Mouse (Mus musculus) cortical plate, adult 2 months (tissue): ENCODE measurements around the gene Nup210. TPM values are rescaled to one million over a fixed set of nuclear protein-coding genes. Genes with fewer than 3 reads are reported as not detected.
A peak's percentile ranks its signal among the peaks of the same experiment; 100 is the strongest.

Source experiments
- H3K27ac ChIP-seq: fragments of 200-500 bp; 2 replicates; pipeline ENCODE4 v1.5.1; 2012; ENCODE audit warnings: low read length, control low read depth, inconsistent platforms; ENCODE audit not compliant: insufficient read depth
- H3K4me1 ChIP-seq: fragments of 200-500 bp; 2 replicates; pipeline ENCODE4 v1.6.1; 2011; ENCODE audit warnings: low read length; ENCODE audit not compliant: control insufficient read depth, insufficient read depth
- H3K4me3 ChIP-seq: fragments of 200-500 bp; 2 replicates; pipeline ENCODE4 v1.5.1; 2011; ENCODE audit warnings: mild to moderate bottlenecking, low read length, control low read depth; ENCODE audit not compliant: insufficient read depth
- CTCF ChIP-seq: fragments of 200-500 bp; IDR thresholded peaks from 2 replicates; pipeline ENCODE4 v1.5.1; 2011; ENCODE audit warnings: mild to moderate bottlenecking, control low read depth, low read length; ENCODE audit not compliant: insufficient read depth; ENCODE audit errors: extremely low read depth
- POLR2A ChIP-seq: fragments of 200-500 bp; IDR thresholded peaks from 2 replicates; pipeline ENCODE4 v1.6.1; 2011; ENCODE audit warnings: mild to moderate bottlenecking, low read length, control low read depth; ENCODE audit not compliant: insufficient read depth; ENCODE audit errors: extremely low read depth
- polyA plus RNA-seq: library from polyadenylated mRNA; depleted of rRNA; stranded (reverse); fragments of >200 nt; gene quantifications from 2 replicates; pipeline ENCODE4 v1.2.3, GENCODE M21; 2012

Nup210 gene
- polyA plus RNA-seq, 1 experiment, result 17.2 TPM

DNA sequence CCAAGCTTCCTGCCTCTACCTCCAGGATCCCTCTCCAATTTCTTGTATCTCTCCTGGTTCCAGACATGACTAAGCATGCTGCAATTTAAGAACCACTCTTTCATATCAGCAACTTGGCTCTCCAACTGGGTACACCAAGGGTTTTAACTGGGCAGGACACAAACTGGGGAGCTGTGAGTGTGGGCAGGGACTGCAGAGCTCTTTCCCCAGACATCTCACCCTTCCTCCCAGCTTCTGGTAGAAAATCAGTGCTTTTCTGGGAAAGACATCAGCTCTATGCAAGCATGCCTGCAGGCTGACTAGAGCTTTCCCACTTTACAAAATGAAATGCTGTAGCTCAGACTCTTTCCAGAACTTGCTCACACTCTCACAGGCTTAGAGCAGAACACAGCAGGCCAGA lies 60.3 kb downstream of the Nup210 start:
- Histone ChIP-seq H3K4me1 (peaks cover 6% of the 10 kb centered on the region), H3K27ac (peak overlapping the region; percentile 72), H3K4me3 (no peak overlapping the region)
- no peak for TF ChIP-seq POLR2A
- TF ChIP-seq CTCF, result no peak

DNA sequence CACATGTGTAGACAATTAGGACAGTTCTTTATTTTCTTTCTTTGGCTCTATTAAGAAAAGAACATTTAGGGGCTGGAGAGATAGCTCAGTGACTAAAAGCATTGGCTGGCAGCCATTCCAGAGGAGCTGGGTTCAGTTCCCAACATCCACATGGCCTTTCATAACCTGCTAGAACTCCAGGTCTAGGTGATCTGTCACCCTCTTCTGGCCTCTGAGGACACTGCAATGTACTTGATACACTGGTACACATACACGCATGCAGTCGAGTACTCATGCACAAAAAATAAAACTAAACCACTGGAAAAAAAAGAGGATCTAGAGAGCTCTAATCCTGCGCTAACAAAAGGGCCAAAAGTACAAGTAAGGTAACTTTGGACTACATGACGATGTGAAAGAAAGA lies 64.1 kb downstream of the Nup210 start:
- Histone ChIP-seq H3K4me1 (peaks cover 7% of the 10 kb centered on the region), H3K27ac (no peak overlapping the region), H3K4me3 (no peak overlapping the region)
- no peak for TF ChIP-seq POLR2A
- no peak for TF ChIP-seq CTCF

DNA sequence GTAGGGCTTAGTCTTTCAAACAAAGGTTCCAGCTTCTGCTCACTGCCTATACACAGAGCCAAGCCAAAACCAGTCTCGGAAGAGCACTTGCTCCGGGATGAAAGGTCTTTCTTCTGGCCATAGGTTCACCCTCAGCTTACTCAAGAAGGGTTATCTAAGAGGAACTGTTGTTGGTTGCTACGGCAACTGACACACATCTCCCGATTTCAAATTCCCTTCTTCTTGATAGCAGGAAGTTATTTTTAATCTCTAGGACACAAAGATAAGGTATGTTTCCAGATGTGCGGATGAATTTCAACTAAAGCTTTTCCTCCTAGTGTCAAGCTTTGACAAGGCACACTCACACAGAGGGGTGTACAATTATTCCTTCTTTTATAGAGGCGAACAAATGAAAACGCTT lies 68.6 kb downstream of the Nup210 start:
- Histone ChIP-seq H3K4me3 (no peak overlapping the region), H3K27ac (peak overlapping the region; percentile 54; the same call in 1 of the 2 replicates), H3K4me1 (peaks cover 8% of the 10 kb centered on the region)
- no peak for TF ChIP-seq POLR2A
- no peak for TF ChIP-seq CTCF

DNA sequence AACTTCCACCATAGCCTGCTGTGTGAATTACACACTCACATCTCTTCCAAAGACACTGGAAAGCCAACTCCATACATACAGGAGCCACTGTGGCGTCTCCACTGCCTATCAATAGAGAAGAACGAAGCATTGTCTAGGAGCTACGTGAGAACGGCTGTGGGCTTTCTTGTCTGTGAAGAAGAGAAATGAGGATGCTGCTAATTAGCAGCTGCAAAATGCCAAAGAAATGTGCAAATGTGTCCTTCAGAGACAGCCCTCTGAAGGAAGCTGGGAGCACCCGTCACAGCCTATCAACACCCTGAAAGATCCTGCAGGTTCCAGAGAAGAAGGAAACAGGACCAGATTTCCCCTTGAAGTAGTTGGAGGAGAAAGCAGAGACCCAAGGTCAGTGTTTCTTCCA lies 69.2 kb downstream of the Nup210 start:
- H3K4me3 ChIP-seq, result no peak overlapping the region
- no peak for TF ChIP-seq POLR2A
- peak overlapping the region; percentile 54; the same call in 1 of the 2 replicates for H3K27ac ChIP-seq
- H3K4me1 ChIP-seq, result peaks cover 8% of the 10 kb centered on the region

DNA sequence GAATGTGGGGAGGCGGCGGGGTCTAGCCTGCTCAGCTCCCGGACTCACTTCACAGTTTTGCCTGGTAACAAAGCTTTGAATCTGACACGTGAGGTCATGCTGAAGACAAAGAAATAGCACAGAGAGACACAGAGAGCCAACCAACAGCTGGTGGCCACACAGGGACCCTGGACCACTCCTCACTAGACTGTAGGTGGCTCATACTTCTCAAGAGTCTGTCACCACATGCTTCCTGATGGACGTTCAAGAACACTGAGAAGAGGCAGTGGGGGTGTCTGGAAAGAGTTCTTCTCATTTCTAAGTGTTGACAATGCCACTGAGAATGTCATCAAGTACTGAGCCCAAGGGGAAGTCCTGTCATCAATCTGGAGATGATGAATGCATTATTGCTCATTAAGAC lies 70.4 kb downstream of the Nup210 start:
- no peak for TF ChIP-seq CTCF
- TF ChIP-seq POLR2A, result no peak
- no peak overlapping the region for H3K27ac ChIP-seq
- no peak overlapping the region for H3K4me3 ChIP-seq
- peaks cover 13% of the 10 kb centered on the region for H3K4me1 ChIP-seq

DNA sequence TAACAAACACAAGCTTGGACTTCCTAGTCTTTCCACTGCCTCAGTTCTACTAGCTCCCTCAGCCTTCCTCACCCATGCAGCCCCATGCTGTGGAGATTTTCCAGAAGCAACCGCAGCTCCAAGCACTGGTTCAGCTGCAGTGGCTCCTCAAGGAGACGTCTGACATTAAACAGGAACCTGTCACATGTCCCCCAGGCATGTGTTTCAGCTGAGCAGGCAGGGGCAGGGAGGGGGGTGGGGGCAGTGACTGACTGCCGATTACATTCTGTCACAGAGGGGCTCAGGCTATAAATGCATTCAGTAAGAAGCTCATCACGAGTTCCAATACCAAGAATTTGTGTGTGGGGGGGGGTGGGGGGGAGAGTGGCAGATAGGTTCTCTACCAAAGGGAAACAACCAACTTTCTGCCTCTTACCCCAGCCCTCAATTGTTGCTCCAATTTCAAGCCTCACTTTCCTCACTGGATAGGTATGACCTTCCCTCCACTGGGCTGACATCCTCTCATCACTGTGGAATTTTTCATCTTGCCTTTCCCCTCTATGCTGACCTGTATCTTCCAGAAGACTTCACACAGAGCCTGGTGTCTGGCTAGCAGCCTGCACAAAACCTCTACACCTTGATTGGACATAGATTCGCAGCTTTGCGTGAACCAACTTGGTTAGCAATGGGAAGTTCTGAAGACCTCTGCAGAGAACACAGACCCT lies 71.8 kb downstream of the Nup210 start:
- Histone ChIP-seq H3K4me1 (peaks cover 16% of the 10 kb centered on the region), H3K4me3 (no peak overlapping the region), H3K27ac (no peak overlapping the region)
- TF ChIP-seq CTCF (no peak), POLR2A (no peak)

DNA sequence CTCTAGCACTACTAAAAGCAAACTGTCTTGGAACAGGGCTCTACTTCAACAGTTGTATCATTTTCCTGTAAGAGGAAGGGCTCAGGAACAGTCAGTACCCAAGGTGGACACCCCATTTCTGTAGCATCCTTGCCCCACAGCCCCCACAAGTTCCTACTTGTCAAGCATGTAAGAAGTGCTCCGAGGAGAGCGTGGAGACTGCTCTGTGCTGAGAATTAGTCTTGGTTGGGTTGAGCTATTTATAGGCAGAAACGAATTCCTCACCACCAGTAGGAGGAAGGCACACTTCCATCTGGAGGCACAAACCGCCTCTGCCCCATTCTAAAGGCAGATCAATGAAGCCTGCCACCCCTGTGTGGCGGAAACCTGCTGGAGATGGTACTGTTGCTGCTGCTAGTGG lies 75.3 kb downstream of the Nup210 start:
- H3K4me1 ChIP-seq, result peaks cover 9% of the 10 kb centered on the region
- TF ChIP-seq CTCF (no peak), POLR2A (no peak)
- peak overlapping the region; percentile 32; the same call in 1 of the 2 replicates for H3K27ac ChIP-seq
- no peak overlapping the region for H3K4me3 ChIP-seq

DNA sequence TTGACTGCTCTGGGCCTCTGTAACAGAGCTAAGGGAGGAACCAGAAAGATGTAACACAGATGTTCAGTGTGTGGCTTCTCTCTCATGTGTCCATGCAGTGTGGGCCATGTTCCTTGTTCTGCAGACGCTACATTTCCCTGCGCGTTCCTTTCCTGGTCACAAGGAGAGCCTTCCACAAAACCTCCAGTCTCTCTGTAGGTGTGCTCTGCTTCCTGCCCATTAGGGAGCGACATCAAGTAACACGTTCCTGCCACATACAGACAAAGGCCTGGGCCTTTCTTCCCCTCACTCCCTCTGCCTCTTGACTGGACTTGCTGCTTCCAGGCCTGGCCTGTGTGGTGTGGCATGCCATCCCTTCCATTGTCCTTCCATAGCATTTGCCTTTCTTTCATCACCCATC lies 88.4 kb downstream of the Nup210 start:
- no peak overlapping the region for H3K4me3 ChIP-seq
- H3K4me1 ChIP-seq, result no peaks in the 10 kb centered on the region
- TF ChIP-seq POLR2A (no peak), CTCF (no peak)
- H3K27ac ChIP-seq, result no peak overlapping the region

DNA sequence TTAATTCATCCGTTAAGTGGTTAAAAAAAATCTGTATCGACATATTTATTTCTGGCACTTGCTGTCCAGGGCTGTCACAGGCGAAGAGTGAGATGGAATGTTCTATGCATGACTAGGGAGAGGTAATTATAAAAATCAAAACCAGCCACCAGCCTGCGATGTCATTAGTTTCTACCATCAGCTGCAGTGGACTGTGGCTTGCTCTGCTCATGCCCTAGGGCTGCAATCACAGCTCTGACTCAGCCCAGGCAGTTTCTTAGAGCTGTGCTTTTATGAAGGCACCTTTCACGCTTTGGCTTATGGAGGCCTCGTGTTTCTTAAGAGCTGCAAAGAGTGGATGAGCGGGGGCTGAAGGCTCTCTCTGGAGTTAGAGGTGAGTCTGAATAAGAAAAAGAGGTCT lies 95.8 kb downstream of the Nup210 start:
- Histone ChIP-seq H3K4me1 (no peaks in the 10 kb centered on the region), H3K27ac (no peak overlapping the region), H3K4me3 (no peak overlapping the region)
- TF ChIP-seq POLR2A (no peak), CTCF (no peak)

DNA sequence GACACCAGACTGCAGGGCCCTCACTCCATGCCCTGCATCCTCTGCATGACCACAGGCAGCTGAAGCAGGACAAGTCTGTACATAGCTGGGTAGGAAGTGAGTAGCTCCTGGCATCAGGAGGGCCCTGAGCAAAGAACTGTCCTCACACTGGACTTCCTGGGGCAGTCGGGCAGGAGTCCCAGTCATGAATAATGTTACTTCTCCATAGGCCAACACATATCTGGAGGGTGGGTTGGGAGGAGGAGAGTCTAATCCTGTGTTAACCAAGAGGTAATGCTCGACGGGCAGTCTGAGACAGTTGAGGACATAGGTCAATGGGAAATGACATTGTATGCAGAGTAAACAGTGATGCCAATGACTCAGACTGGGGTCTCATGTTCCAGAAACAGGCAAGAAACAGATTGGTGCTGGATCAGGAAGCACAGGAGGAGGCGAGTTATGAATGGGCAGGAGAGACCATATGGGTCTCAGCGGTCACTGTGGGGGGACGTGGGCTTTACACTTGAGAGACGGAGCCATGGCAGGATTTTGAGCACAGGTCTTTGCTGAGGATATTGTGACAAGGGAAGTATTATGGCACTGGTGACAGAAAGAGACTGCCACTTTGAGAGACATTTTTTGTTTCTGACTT lies 99.9 kb downstream of the Nup210 start:
- H3K4me3 ChIP-seq, result no peak overlapping the region
- TF ChIP-seq CTCF (no peak), POLR2A (no peak)
- no peaks in the 10 kb centered on the region for H3K4me1 ChIP-seq
- H3K27ac ChIP-seq, result no peak overlapping the region
